Mouse (Mus musculus): ENCODE results near the gene Cd300ld2.

GRCm38 (mm10) chr11:115052991-115053390 lies 37.0 kb upstream of the Cd300ld2 start:
- TF ChIP-seq POLR2A (IDR thresholded peaks at IDR 0.05; ENCODE audit: insufficient read length, low read depth) (no peak), TCF12 (IDR thresholded peaks at IDR 0.05; ENCODE audit: insufficient read depth, poor library complexity, severe bottlenecking) (no peak), MYOD1 (IDR thresholded peaks at IDR 0.05; ENCODE audit: control insufficient read depth in 1 of 3, insufficient read length in 2 of 3, low read depth in 2 of 3) (no peak)

Measured in myocyte (in vitro differentiated cells).